Mouse (Mus musculus): Measurements from ENCODE around the gene Cyp4f17. TPM values are rescaled to one million over a fixed set of nuclear protein-coding genes. Genes with fewer than 3 reads are reported as not detected.

Gene Cyp4f17
- total RNA-seq (2023; ENCODE audit: inconsistent age), result 0.51 to 1.3 TPM (median 0.86 TPM) in 4 replicates

GRCm38 (mm10) chr17:32505851-32506728 lies at the start of gene Cyp4f17:
TSS of gene Cyp4f17 (plus strand) at chr17:32506050.

GRCm38 (mm10) chr17:32536051-32536866 lies 30.4 kb downstream of the Cyp4f17 start, which contains the start of gene Cyp4f16:
TSS of gene Cyp4f16 (plus strand) at chr17:32536558.

Other genes with a start within 250 kb of the Cyp4f17 start
- 255 to 330 TPM (median 306 TPM) in 4 replicates for gene Brd4, start 221.3 kb upstream of the Cyp4f17 start, total RNA-seq (2023; ENCODE audit: inconsistent age)
- gene Akap8, start 184.8 kb upstream of the Cyp4f17 start, total RNA-seq (2023; ENCODE audit: inconsistent age), result 305 to 324 TPM (median 308 TPM) in 4 replicates
- gene Akap8l, start 155.4 kb upstream of the Cyp4f17 start, total RNA-seq (2023; ENCODE audit: inconsistent age), result 196 to 211 TPM (median 202 TPM) in 4 replicates
- gene Wiz, start 116.6 kb upstream of the Cyp4f17 start, total RNA-seq (2023; ENCODE audit: inconsistent age), result 35.8 to 39.5 TPM (median 37.3 TPM) in 4 replicates
- 296 to 301 TPM (median 299 TPM) in 4 replicates for gene Rasal3, start 102.5 kb upstream of the Cyp4f17 start, total RNA-seq (2023; ENCODE audit: inconsistent age)
- 29.4 to 36.5 TPM (median 34.1 TPM) in 4 replicates for gene Pglyrp2, start 81.9 kb upstream of the Cyp4f17 start, total RNA-seq (2023; ENCODE audit: inconsistent age)
- not detected in 4 replicates for gene Cyp4f39, start 53.3 kb upstream of the Cyp4f17 start, total RNA-seq (2023; ENCODE audit: inconsistent age)
- gene Cyp4f16, start 30.5 kb downstream of the Cyp4f17 start, total RNA-seq (2023; ENCODE audit: inconsistent age), result 2.4 to 3.1 TPM (median 2.5 TPM) in 4 replicates
- not detected in 4 replicates for gene Cyp4f37, start 115.3 kb downstream of the Cyp4f17 start, total RNA-seq (2023; ENCODE audit: inconsistent age)
- gene Cyp4f40, start 152.8 kb downstream of the Cyp4f17 start, total RNA-seq (2023; ENCODE audit: inconsistent age), result not detected in 4 replicates
- not detected in 4 replicates for gene Cyp4f15, start 179.6 kb downstream of the Cyp4f17 start, total RNA-seq (2023; ENCODE audit: inconsistent age)

Measured in B cell, adult (primary cell).